Mouse (Mus musculus): ENCODE measurements around the gene Atp6v1e1. TPM values are rescaled to one million over a fixed set of nuclear protein-coding genes. Genes with fewer than 3 reads are reported as not detected.

The Atp6v1e1 gene
- total and polyA plus RNA-seq, 3 experiments = 76.9 to 95.2 (median 91.6) TPM

DNA sequence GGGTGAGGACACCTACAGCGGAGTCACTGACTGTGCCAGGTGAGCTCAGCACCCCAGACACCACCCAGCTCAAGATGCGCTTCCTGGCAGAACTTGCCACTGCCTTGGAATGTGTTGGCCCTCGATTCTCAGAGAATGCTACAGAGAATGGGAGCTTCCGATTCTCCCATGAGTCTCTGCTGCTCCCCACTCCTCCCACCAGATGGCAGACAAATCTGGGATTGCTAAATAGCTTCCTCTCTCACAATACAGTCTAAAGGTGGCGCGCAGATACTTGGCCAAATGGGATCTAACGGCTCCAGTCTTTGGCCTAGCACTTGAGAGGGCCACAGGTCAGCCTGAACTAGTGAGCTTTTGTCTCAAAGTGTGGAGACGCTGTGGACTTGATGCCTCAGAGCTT is 29.6 kb downstream of the Atp6v1e1 start:
- peak in 1 of 2 experiments; percentile 24; a peak in 2 of 4 replicates for TF ChIP-seq CTCF (conservative IDR thresholded peaks at IDR 0.05 in 1 of 2, IDR thresholded peaks at IDR 0.05 in 1 of 2; ENCODE audit: low read depth in 2 of 2, low read length in 2 of 2)
- no peak for TF ChIP-seq CHD2 (IDR thresholded peaks at IDR 0.05; ENCODE audit: low read length)
- no peak overlapping the region for H3K4me3 ChIP-seq (replicated peaks in 1 of 3; ENCODE audit: low read depth in 2 of 3, low read length in 2 of 3, poor library complexity in 1 of 3)
- H3K36me3 ChIP-seq (replicated peaks in 1 of 2; ENCODE audit: control insufficient read depth in 1 of 2, insufficient read depth in 1 of 2, low read length in 1 of 2) = peaks cover 72 to 80% of the 10 kb centered on the region in 2 experiments
- H3K4me1 ChIP-seq (ENCODE audit: control insufficient read depth in 1 of 2, insufficient read depth in 2 of 2) = peaks cover 10 to 40% of the 10 kb centered on the region in 2 experiments
- H3K27ac ChIP-seq (ENCODE audit: insufficient read depth, low read depth) = no peak overlapping the region
- no peaks in the 10 kb centered on the region for H3K27me3 ChIP-seq (replicated peaks)
- H3K79me2 ChIP-seq (replicated peaks; ENCODE audit: control insufficient read depth, extremely low read depth, insufficient read depth, poor library complexity, severe bottlenecking) = no peaks in the 10 kb centered on the region
- no peak for DNase-seq (ENCODE audit: extremely low read depth)
- no peaks in the 10 kb centered on the region for H3K9me3 ChIP-seq (replicated peaks; ENCODE audit: low read length)
- in situ Hi-C loops (cut with MboI; ENCODE audit: low pct_ligation_motif_present, low pct_unique_long_range_greater_than_20kb, low sequenced_read_pairs) (no loop called here), dilution Hi-C loops (cut with MboI; ENCODE audit: extremely low pct_ligation_motif_present, extremely low pct_unique_long_range_greater_than_20kb, low sequenced_read_pairs) (no loop called here)
- no peak overlapping the region for H3K9ac ChIP-seq (ENCODE audit: insufficient read depth, low read depth)
- H3K4me2 ChIP-seq (ENCODE audit: insufficient read depth, low read depth, poor library complexity, severe bottlenecking) = no peak overlapping the region

DNA sequence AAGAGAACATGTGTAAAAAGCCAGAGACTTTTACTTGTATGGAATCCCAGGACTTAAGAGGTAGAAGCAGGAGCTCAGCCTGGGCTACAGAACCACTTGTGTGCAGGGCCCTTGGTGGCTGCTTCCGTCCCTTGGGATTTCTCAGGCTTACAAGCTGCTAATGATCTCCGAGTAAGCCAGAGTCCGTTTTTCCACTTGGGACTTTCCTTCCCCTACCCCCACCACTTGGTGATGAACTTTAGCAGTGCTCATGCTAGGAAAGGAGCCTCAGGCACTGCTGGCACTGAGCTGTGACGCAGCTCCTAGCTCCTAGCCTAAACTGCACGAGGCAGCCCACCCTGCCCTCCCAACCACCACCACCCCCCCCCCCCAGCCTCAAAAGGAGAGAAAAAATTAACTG is 31.9 kb downstream of the Atp6v1e1 start:
- DNase-seq (ENCODE audit: extremely low read depth) = peak; percentile 85
- no peak overlapping the region for H3K9ac ChIP-seq (ENCODE audit: insufficient read depth, low read depth)

DNA sequence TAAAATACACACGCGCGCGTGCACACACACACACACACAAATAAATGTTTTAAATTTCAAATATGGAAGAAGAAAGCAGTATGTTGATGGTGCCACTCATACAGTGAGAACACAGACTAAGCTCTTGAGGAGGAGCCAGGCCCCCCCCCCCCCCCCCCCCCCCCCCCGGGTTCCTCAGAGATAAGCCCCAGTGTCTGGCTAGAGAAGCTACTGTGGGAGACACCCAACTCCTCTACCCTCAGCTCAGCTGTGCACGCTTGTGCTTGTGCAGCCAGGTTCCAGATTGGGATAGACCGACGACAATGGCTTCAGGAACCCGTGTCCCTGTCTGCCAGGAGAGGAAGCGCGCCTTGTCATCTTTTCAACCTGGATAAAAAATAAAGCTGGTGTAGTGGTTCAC is 32.4 kb downstream of the Atp6v1e1 start:
- no peak overlapping the region for H3K9ac ChIP-seq (ENCODE audit: insufficient read depth, low read depth)
- no peak overlapping the region for H3K27ac ChIP-seq (ENCODE audit: insufficient read depth, low read depth)
- peaks cover 9 to 31% of the 10 kb centered on the region in 2 experiments; a peak in 3 of 4 replicates for H3K4me1 ChIP-seq (ENCODE audit: control insufficient read depth in 1 of 2, insufficient read depth in 2 of 2)
- peaks cover 45 to 67% of the 10 kb centered on the region in 2 experiments for H3K36me3 ChIP-seq (replicated peaks in 1 of 2; ENCODE audit: control insufficient read depth in 1 of 2, insufficient read depth in 1 of 2, low read length in 1 of 2)
- H3K79me2 ChIP-seq (replicated peaks; ENCODE audit: control insufficient read depth, extremely low read depth, insufficient read depth, poor library complexity, severe bottlenecking) = no peaks in the 10 kb centered on the region
- H3K4me3 ChIP-seq (replicated peaks in 1 of 3; ENCODE audit: low read depth in 2 of 3, low read length in 2 of 3, poor library complexity in 1 of 3) = no peak overlapping the region
- H3K4me2 ChIP-seq (ENCODE audit: insufficient read depth, low read depth, poor library complexity, severe bottlenecking) = no peak overlapping the region
- no peaks in the 10 kb centered on the region for H3K9me3 ChIP-seq (replicated peaks; ENCODE audit: low read length)
- in situ Hi-C loops (cut with MboI; ENCODE audit: low pct_ligation_motif_present, low pct_unique_long_range_greater_than_20kb, low sequenced_read_pairs) = no loop called here
- TF ChIP-seq RAD21 (IDR thresholded peaks at IDR 0.05; ENCODE audit: low read depth, low read length) (no peak), TCF12 (IDR thresholded peaks at IDR 0.05; ENCODE audit: low read depth, low read length) (no peak), NRF1 (IDR thresholded peaks at IDR 0.05; ENCODE audit: low read depth, low read length) (no peak), MAX (IDR thresholded peaks at IDR 0.05; ENCODE audit: low read length) (no peak)
- no peaks in the 10 kb centered on the region for H3K27me3 ChIP-seq (replicated peaks)
- no peak for DNase-seq (ENCODE audit: extremely low read depth)
- dilution Hi-C loops (cut with MboI; ENCODE audit: extremely low pct_ligation_motif_present, extremely low pct_unique_long_range_greater_than_20kb, low sequenced_read_pairs) = no loop called here

More for the DNA sequence above, 31.9 kb downstream of the Atp6v1e1 start:
- no peak overlapping the region for H3K4me2 ChIP-seq (ENCODE audit: insufficient read depth, low read depth, poor library complexity, severe bottlenecking)
- H3K27me3 ChIP-seq (replicated peaks) = no peaks in the 10 kb centered on the region
- peaks cover 51 to 69% of the 10 kb centered on the region in 2 experiments for H3K36me3 ChIP-seq (replicated peaks in 1 of 2; ENCODE audit: control insufficient read depth in 1 of 2, insufficient read depth in 1 of 2, low read length in 1 of 2)
- in situ Hi-C loops (cut with MboI; ENCODE audit: low pct_ligation_motif_present, low pct_unique_long_range_greater_than_20kb, low sequenced_read_pairs) (no loop called here), dilution Hi-C loops (cut with MboI; ENCODE audit: extremely low pct_ligation_motif_present, extremely low pct_unique_long_range_greater_than_20kb, low sequenced_read_pairs) (no loop called here)
- no peak overlapping the region for H3K4me3 ChIP-seq (replicated peaks in 1 of 3; ENCODE audit: low read depth in 2 of 3, low read length in 2 of 3, poor library complexity in 1 of 3)
- H3K4me1 ChIP-seq (ENCODE audit: control insufficient read depth in 1 of 2, insufficient read depth in 2 of 2) = peaks cover 9 to 36% of the 10 kb centered on the region in 2 experiments; a peak in 3 of 4 replicates
- no peaks in the 10 kb centered on the region for H3K79me2 ChIP-seq (replicated peaks; ENCODE audit: control insufficient read depth, extremely low read depth, insufficient read depth, poor library complexity, severe bottlenecking)
- H3K9me3 ChIP-seq (replicated peaks; ENCODE audit: low read length) = no peaks in the 10 kb centered on the region
- H3K27ac ChIP-seq (ENCODE audit: insufficient read depth, low read depth) = no peak overlapping the region
- TF ChIP-seq CHD2 (IDR thresholded peaks at IDR 0.05; ENCODE audit: low read length) = peak; percentile 67
- TF ChIP-seq MEF2A (IDR thresholded peaks at IDR 0.05; ENCODE audit: borderline replicate concordance, low read depth, low read length) = peak; percentile 43; the same call in 1 of the 2 replicates
- no peak for TF ChIP-seq MYC (IDR thresholded peaks at IDR 0.05; ENCODE audit: low read depth, low read length)
- TF ChIP-seq POLR2AphosphoS2 (IDR thresholded peaks at IDR 0.05; ENCODE audit: low read depth, low read length) = no peak
- no peak for TF ChIP-seq ZNF384 (IDR thresholded peaks at IDR 0.05; ENCODE audit: low read depth, low read length)
- TF ChIP-seq PAX5 (IDR thresholded peaks at IDR 0.05; ENCODE audit: low read length) = no peak
- TF ChIP-seq EP300 (IDR thresholded peaks at IDR 0.05; ENCODE audit: low read length) = peak; percentile 77
- no peak for TF ChIP-seq BHLHE40 (IDR thresholded peaks at IDR 0.05; ENCODE audit: low read depth, low read length)
- 0 out of 2 replicates have a peak, but pooled peaks have one; percentile 26 for TF ChIP-seq MAZ (IDR thresholded peaks at IDR 0.05; ENCODE audit: low read depth, low read length)
- TF ChIP-seq MXI1 (IDR thresholded peaks at IDR 0.05; ENCODE audit: low read depth, low read length) = no peak
- no peak for TF ChIP-seq NRF1 (IDR thresholded peaks at IDR 0.05; ENCODE audit: low read depth, low read length)
- no peak for TF ChIP-seq E2F4 (IDR thresholded peaks at IDR 0.05; ENCODE audit: insufficient replicate concordance, low read depth, low read length)
- TF ChIP-seq RCOR1 (conservative IDR thresholded peaks at IDR 0.05; ENCODE audit: low read depth, low read length) = no peak
- TF ChIP-seq IRF4 (IDR thresholded peaks at IDR 0.05; ENCODE audit: low read depth, low read length) = 0 out of 2 replicates have a peak, but pooled peaks have one; percentile 8

Data from CH12.LX (cell line).